Mouse (Mus musculus) left cerebral cortex, postnatal 14 days (tissue): ENCODE results near the gene Lat. TPM values are rescaled to one million over a fixed set of nuclear protein-coding genes. Genes with fewer than 3 reads are reported as not detected.
"Not testable (repeated sequence)": the region's sequence is repeated elsewhere in the genome, so short reads cannot be mapped to it uniquely, and the experiment has no call there.

ENCODE experiments used
- DNase-seq, 2 experiments: peaks; one replicate each; pipeline ENCODE4 v3.0.0; 2021 to 2022; ENCODE audit warnings: low spot score in 2 of 2, mixed read lengths in 1 of 2
- intact Hi-C: fragments of 180-260 bp; cut with DNase I; formaldehyde crosslinking; loops from one replicate; pipeline ENCODE4 v1.15.1; 2025
- microRNA-seq, 2 experiments: library from miRNA; unstranded; fragments of <30 nt; microRNA quantifications; one replicate each; pipeline ENCODE4 v1.2.0; 2022
- total RNA-seq, 2 experiments: library from RNA; stranded (reverse); gene quantifications; 2 replicates each; pipeline ENCODE4 v1.2.3; 2021

The Lat gene
- total RNA-seq, 2 experiments from 2014 or later, result 0.30 to 0.33 TPM

GRCm38 (mm10) chr7:126340896-126341295 lies 28.5 kb downstream of the Lat start:
- intact Hi-C loops, result no loop called here
- no peak for DNase-seq

DNA sequence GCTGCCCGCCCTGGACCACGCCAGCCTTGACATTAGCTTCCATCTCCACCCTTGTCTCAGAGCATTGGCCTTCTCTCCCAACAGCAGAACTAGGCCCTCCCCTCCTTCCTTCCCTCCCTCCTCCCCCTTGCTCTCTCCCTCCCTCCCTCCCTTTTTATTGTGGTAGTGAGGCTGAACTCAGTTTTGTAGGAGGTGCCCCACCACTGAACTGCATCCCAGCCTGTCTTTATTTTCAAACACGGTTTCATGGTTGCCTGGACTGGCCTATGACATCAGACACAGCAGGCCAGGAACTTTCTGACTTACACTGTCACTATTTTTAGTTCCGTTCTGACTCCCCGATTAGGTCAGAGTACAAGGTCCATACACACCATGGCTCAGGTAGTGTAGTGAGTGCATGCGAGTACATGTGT lies 29.2 kb downstream of the Lat start:
- DNase-seq, result no peak
- intact Hi-C loops, result no loop called here

DNA sequence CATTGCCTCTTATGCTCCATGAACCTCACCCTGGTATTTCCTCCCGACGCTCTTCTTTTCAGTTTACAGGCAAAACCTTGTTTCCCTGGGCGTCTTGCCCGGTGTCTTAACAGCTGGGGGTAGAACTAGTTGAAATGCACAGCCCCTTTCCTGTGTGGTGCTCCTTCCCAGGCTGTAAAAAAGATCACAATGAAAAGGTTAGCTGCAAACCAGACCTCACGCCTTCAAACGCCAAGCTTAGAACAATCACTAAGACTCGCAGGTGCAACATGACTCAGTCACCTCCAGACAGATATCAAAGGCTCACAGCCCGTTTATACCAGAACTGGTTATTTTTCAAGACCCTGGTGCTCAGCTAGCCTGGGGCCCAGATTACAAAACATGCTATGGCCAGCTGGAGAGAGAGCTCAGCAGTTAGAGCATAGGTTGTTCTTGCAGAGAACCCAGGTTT lies 29.8 kb downstream of the Lat start:
- intact Hi-C loops, result no loop called here

GRCm38 (mm10) chr7:126338906-126339305 lies 30.5 kb downstream of the Lat start:
- intact Hi-C loops, result no loop called here
- DNase-seq, result no peak

More for the DNA sequence above, 29.8 kb downstream of the Lat start:
- DNase-seq, result no peak

DNA sequence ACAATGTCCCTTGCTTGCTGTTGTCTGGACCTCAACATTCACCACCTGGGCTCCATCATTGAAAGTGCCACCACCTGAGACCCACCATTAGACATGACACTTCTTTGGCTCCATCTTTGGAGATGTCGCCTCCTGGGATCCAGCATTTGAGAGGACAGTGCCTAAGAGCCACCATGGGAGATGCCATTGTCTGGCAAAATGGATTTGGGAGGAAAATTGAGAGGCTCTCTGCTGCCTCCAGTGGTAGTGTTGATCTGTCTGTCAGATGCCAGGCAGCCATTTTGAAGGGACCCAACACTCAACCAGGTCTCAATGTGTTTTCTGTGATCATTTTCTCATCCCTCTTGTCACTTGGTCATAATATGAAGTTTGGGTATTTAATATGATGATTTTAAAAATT lies 33.8 kb downstream of the Lat start:
- DNase-seq, result no peak
- intact Hi-C loops, result no loop called here

DNA sequence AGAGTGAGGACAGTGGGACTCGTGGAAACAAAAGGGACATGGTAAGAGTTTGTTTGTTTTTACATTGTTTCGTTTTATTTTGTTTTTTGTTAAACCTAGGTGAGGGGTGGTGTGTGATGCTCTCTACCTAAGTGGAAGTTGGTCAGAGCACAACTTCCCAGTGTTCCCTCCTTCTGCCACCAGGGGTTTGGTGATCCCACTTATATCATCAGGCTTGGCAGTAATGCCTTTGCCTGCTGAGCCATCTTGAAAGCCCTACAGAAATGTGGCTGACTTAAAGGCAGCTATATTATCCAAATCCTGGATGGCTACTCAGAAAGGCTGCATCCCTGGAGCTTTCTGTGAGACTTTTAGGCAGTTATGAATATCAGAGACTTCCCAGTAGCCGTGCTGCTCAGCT lies 36.7 kb downstream of the Lat start:
- intact Hi-C loops, result no loop called here
- no peak for DNase-seq

DNA sequence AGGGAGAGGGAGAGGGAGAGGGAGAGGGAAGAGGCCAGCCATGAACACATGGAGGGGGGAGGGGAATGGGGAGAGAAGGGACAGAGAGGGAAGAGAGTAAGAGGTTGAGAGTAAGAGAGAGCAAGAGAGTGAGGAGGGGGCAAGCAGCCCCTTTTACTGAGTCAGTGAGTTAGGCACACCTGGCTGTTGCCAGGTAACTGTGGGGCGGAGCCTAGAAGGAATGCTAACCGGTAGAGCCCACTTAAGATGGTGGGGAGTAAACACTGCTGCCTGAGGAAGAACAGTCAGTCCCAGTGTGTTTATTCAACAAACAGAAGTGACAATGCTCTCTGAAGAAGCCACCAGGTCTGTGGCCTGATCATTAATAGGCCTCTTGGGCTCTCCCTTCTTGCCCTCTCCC lies 38.7 kb downstream of the Lat start:
- DNase-seq, result no peak
- intact Hi-C loops, result no loop called here

- DNase-seq, result no peak
- intact Hi-C loops, result no loop called here
Observed at GRCm38 (mm10) chr7:126329907-126330645, 39.3 kb downstream of the Lat start.

DNA sequence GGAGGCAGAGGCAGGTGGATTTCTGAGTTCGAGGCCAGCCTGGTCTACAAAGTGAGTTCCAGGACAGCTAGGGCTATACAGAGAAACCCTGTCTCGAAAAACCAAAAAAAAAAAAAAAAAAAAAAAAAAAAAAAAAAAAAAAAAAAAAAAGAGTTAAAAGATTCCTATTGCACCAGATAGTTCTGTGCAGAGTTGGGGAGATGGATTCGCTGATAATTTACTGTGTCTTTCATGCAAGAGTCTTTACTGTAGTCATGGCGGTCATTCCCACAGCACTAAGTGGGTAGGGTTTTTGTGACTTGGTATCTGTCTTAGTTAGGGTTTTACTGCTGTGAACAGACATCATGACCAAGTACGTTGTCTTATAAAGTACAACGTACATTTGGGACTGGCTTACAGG lies 40.5 kb downstream of the Lat start:
- intact Hi-C loops, DNase-seq: not testable (repeated sequence)

DNA sequence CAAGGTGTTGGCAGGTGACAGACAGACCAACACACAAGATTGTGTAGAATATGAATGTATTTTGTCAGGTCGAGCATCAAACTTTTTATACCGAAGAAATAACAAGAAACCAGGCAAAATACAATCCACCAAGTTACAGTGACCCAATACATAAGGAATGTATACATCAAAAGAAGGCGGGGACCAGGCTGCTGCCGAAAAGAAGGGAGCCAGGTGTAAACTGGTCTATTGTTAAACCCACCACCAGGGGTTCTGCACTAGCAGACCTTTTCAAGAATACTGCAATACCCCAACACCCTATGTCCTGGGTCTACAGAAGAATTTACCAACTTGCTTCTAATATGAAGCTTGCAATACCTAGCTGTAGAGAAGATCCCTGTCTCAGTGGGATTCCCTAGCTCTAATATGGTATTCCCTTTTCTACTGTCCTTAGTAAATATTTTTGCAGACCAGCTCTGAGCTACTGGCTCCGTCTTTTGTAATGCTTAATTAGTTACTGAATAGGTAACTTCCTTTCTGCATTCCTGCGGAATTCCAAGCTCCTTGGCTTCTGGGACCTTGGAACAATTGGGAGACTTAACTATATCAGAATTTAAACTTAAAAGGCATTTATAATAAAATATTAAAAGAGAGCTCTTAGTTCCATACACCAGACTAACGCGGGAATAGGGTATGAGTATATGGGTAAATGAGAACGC lies 43.6 kb downstream of the Lat start:
- intact Hi-C loops, DNase-seq: not testable (repeated sequence)

- intact Hi-C loops, result loop anchor here (5.0 kb wide), 1 partner anchor 203 kb away; no protein-coding TSS in a partner anchor
- no peak for DNase-seq
Observed at GRCm38 (mm10) chr7:126324791-126325190, 44.6 kb downstream of the Lat start.

DNA sequence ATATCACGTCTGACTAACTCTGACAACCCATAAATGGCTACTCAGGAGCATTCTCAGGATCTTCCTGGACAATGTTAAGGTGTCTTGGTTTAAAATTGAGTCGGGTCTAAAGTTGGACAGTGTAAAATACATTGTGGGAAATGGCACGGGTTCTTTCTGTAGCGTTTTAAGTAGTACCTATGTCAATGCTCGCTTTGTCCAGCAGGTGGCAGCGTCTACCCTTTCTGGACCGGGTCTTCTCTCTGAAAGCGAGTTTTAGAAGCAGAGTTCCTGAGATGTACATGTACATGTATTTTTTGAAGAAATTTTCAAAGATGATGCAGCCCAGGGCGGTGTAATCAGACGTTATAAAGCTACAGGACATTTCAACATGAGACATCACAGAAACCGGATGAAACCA lies 45.6 kb downstream of the Lat start:
- intact Hi-C loops, result loop anchor here (1.0 to 5.0 kb wide), 2 partner anchors 54 to 204 kb away; partner anchors contain the start of gene Spns1

DNA sequence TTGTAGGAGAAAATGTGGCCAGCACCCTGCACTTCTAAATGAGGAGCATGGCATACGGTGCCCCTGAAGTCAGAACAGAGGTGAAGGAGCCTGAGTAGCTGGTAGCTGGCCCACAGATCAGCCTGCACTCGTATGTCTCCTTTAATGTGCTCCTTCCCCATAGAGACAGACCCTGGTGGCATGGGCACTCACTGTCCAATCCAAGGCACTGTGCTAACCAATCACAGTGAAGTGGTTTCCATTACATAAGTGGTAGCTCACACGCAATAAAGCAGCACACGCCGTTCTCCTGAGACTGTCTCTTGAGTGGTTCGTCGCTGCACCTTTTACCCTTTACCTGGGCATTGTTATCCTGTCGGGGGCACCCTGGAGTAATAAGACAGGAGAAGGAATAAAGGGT lies 55.1 kb downstream of the Lat start:
- DNase-seq, result no peak
- intact Hi-C loops, result no loop called here

More for the DNA sequence above, 45.6 kb downstream of the Lat start:
- peak; percentile 78 to 91 for DNase-seq

Small RNA genes within 50 kb of the gene (microRNA-seq; reads per million reads assigned to microRNA genes)
- 0 to 0.26 reads per million in 2 experiments for gene Mir7058

Other genes starting within 250 kb of the Lat start
- 100 to 1,000 TPM in 1 of 2 experiments, 10 to 100 TPM in 1; 97.8 to 106 TPM for gene Xpo6, start 169.1 kb downstream of the Lat start, total RNA-seq
- 10 to 100 TPM; 94.8 to 95.4 TPM for gene Sbk1, start 97.0 kb downstream of the Lat start, total RNA-seq
- 10 to 100 TPM; 83.2 to 86.3 TPM for gene Spns1, start 7.9 kb upstream of the Lat start, total RNA-seq
- gene Nfatc2ip, start 27.2 kb upstream of the Lat start, total RNA-seq, result 1 to 10 TPM; 5.1 to 7.4 TPM
- not detected for gene Cd19, start 45.3 kb upstream of the Lat start, total RNA-seq
- 10 to 100 TPM; 11.4 to 12.6 TPM for gene Rabep2, start 59.2 kb upstream of the Lat start, total RNA-seq
- gene Atp2a1, start 93.5 kb upstream of the Lat start, total RNA-seq, result under 1 TPM in 1 of 2 experiments, not detected in 1; 0.21 TPM
- 10 to 100 TPM; 68.4 to 75.0 TPM for gene Sh2b1, start 105.9 kb upstream of the Lat start, total RNA-seq
- 10 to 100 TPM; 81.4 to 87.8 TPM for gene Tufm, start 117.8 kb upstream of the Lat start, total RNA-seq
- gene Atxn2l, start 133.9 kb upstream of the Lat start, total RNA-seq, result 100 to 1,000 TPM; 116 to 119 TPM
- gene Eif3c, start 196.8 kb upstream of the Lat start, total RNA-seq, result 100 to 1,000 TPM; 182 to 186 TPM
- gene Apobr, start 215.4 kb upstream of the Lat start, total RNA-seq, result under 1 TPM; 0.26 to 0.32 TPM
- 10 to 100 TPM; 20.4 to 21.5 TPM for gene Cln3, start 216.2 kb upstream of the Lat start, total RNA-seq
- not detected for gene Il27, start 225.4 kb upstream of the Lat start, total RNA-seq